Mouse (Mus musculus): ENCODE measurements around the gene Kctd21. TPM values are rescaled to one million over a fixed set of nuclear protein-coding genes. Genes with fewer than 3 reads are reported as not detected.

Gene Kctd21
- polyA plus RNA-seq, 1 experiment = 3.9 TPM

DNA sequence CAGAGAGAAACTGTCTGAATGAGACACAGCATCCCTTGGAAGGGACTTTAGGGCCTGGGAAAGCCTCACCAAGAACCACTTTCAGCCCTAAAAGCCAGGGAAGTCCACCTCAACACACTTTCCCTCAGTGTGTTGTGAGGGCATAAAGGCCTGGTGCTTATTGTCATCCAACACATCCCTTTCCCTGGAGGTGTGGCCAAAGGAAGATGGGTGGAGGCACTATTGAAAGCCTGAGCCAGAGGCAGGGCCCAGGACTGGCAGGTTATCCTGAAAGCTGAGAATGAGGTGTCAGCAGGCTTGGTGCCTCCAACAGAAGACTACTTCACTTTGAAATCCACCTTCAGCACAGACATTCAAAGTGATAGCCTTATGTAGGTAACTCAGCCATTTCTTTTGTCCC, 27.7 kb upstream of the Kctd21 start:
- no peak overlapping the region for H3K27ac ChIP-seq (ENCODE audit: insufficient read depth, low read length)
- no peak for TF ChIP-seq CTCF (IDR thresholded peaks at IDR 0.05; ENCODE audit: borderline replicate concordance, insufficient read depth, low read length)
- no peak for TF ChIP-seq POLR2A (IDR thresholded peaks at IDR 0.05; ENCODE audit: low read depth, low read length)

DNA sequence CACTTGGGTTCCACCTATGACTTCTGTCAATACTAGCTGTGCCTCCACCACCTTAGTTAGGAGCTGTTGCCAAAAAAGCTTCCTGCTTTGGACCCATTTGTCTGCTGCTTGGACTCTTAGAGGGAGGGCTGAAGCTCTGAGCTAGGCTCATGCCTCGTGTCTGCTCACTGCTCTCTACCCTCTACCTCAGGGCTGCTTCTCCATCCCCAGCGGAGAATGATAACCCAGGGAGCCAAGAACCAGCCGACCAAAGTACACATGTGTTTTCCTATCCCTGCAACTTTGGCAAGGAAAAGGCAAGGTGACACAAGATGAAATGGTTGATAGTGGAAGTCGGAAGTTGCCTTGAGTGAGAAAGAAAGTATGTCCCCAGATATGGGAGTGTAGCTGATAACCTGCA, 26.9 kb upstream of the Kctd21 start:
- no peak overlapping the region for H3K4me3 ChIP-seq (ENCODE audit: insufficient read depth, low read length)
- no peak overlapping the region for H3K27ac ChIP-seq (ENCODE audit: insufficient read depth, low read length)
- no peak for TF ChIP-seq POLR2A (IDR thresholded peaks at IDR 0.05; ENCODE audit: low read depth, low read length)
- TF ChIP-seq CTCF (IDR thresholded peaks at IDR 0.05; ENCODE audit: borderline replicate concordance, insufficient read depth, low read length) = no peak
- H3K4me1 ChIP-seq (ENCODE audit: control insufficient read depth, insufficient read depth, low read length) = no peaks in the 10 kb centered on the region

More for the DNA sequence above, 27.7 kb upstream of the Kctd21 start:
- no peak overlapping the region for H3K4me3 ChIP-seq (ENCODE audit: insufficient read depth, low read length)
- H3K4me1 ChIP-seq (ENCODE audit: control insufficient read depth, insufficient read depth, low read length) = no peaks in the 10 kb centered on the region

DNA sequence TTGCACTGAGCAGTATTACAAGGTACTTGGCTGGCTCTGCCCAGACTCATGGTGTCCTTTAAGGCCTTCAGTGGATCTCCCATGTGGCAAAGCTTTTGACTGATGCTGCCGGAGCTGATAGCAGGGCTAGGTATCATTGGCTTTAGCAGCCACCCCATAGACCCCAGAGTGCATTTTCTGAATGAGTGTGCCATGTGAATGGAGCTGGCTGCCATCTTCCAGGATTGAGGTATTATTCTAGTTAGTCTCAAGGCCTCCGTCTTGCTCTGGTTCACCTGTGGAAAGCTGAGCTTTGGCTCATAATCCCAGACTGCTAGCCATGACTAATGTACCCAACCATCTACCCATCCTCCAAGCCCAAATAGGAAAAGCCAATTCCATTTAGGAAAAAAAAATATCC, 25.3 kb upstream of the Kctd21 start:
- H3K4me1 ChIP-seq (ENCODE audit: control insufficient read depth, insufficient read depth, low read length) = no peaks in the 10 kb centered on the region
- no peak overlapping the region for H3K27ac ChIP-seq (ENCODE audit: insufficient read depth, low read length)
- TF ChIP-seq CTCF (IDR thresholded peaks at IDR 0.05; ENCODE audit: borderline replicate concordance, insufficient read depth, low read length) = no peak
- no peak overlapping the region for H3K4me3 ChIP-seq (ENCODE audit: insufficient read depth, low read length)

DNA sequence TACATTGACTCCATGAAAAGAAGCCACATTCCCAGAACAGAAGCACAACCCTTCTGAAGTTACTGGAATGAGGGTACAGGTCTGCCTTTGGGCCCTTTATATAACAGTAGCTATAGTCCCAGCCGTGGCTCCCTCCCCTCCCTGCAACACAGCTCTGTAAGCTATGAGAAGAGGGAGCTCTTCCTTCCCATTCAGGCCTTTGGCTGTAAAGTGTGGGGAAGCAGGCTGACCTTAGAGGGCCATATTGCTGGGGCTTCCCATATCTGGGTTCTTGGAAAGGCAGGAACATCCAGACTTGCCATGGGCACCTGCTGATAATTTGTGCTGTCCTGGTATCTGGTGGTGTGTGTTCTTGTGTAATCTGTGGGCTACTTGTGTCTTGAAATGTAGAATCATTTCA, 24.6 kb upstream of the Kctd21 start:
- Histone ChIP-seq H3K4me3 (ENCODE audit: insufficient read depth, low read length) (no peak overlapping the region), H3K27ac (ENCODE audit: insufficient read depth, low read length) (no peak overlapping the region), H3K4me1 (ENCODE audit: control insufficient read depth, insufficient read depth, low read length) (no peaks in the 10 kb centered on the region)
- TF ChIP-seq CTCF (IDR thresholded peaks at IDR 0.05; ENCODE audit: borderline replicate concordance, insufficient read depth, low read length) = no peak
- no peak for TF ChIP-seq POLR2A (IDR thresholded peaks at IDR 0.05; ENCODE audit: low read depth, low read length)

DNA sequence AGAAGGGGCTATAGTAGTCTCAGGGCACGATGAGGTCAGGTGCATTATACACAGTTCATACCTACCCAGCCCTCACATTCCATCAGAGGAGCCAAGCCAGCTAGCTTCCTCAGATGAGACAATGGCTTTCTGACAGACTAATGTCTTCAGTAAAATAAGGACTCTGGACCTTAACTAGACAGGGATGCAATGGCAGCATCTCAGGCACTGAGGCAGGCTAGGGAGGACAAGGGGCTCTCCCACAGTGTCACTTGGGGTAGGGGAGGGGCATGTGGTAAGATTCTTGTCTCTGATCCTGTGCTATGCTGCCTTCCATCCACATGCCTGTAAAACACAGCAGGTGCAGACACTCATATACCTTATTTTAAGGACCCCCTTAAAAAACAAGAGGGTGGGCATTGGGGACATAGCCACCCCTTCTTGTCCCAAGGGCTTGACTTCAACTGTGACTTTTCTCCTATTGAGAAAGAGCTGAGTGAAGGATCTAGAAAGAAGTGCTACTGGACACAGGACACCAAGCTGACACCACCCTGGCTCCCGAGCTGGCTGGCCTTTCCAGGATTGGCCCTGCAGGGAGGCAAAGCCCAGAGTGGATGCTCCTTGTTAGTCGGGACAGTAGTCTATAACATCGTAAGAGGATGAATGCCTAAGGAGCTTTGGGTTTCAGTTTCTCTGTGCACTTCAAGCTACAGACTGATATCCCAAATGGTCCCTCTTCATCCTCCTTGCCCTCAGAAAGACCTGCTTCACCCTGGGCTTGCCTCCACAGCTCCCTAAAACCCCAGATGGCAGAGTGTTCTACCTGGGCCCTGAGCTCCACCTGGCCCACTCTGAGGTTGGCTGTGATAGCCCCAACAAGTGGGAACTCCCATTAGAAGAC, 22.4 kb upstream of the Kctd21 start:
- no peak overlapping the region for H3K27ac ChIP-seq (ENCODE audit: insufficient read depth, low read length)
- H3K4me3 ChIP-seq (ENCODE audit: insufficient read depth, low read length) = no peak overlapping the region
- H3K4me1 ChIP-seq (ENCODE audit: control insufficient read depth, insufficient read depth, low read length) = no peaks in the 10 kb centered on the region
- TF ChIP-seq CTCF (IDR thresholded peaks at IDR 0.05; ENCODE audit: borderline replicate concordance, insufficient read depth, low read length) (no peak), POLR2A (IDR thresholded peaks at IDR 0.05; ENCODE audit: low read depth, low read length) (no peak)

DNA sequence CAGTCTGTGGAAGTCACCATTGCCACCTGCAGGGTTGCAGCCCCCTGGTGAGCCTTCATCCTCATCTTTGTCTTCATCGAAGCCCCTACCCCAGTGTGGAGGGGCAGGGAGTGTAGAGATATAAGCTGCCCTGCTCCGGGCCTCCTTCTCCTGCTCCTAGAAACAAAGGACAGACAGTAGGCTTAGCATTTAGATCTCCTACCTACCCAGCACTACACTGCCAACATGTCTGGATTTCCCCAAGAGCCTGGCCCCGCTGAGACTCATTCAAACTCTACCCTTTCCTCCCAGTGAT, 21.8 kb upstream of the Kctd21 start:
- TF ChIP-seq POLR2A (IDR thresholded peaks at IDR 0.05; ENCODE audit: low read depth, low read length) (no peak), CTCF (IDR thresholded peaks at IDR 0.05; ENCODE audit: borderline replicate concordance, insufficient read depth, low read length) (no peak)
- Histone ChIP-seq H3K4me1 (ENCODE audit: control insufficient read depth, insufficient read depth, low read length) (no peaks in the 10 kb centered on the region), H3K27ac (ENCODE audit: insufficient read depth, low read length) (no peak overlapping the region), H3K4me3 (ENCODE audit: insufficient read depth, low read length) (no peak overlapping the region)

DNA sequence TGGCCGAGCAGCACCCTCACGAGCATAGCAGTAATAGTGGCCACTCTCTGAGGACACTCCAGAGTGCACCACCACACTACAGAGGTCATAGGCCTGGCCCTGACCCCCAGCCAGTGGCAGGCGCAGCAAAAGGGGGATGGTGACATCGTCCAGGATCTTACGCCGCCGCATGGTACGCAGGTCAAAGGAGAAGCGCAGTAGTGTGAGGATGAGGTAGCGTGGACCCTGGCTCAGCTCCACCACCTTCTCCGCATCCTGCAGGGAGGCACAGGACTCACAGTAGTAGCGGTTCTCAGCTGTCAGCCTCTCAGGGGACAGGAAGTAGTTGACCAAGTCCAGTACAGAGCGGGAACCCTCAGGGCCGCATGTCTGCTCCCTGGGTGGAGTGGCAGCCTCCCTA, 20.5 kb upstream of the Kctd21 start:
- Histone ChIP-seq H3K27ac (ENCODE audit: insufficient read depth, low read length) (no peak overlapping the region), H3K4me1 (ENCODE audit: control insufficient read depth, insufficient read depth, low read length) (no peaks in the 10 kb centered on the region), H3K4me3 (ENCODE audit: insufficient read depth, low read length) (no peak overlapping the region)
- TF ChIP-seq CTCF (IDR thresholded peaks at IDR 0.05; ENCODE audit: borderline replicate concordance, insufficient read depth, low read length) (no peak), POLR2A (IDR thresholded peaks at IDR 0.05; ENCODE audit: low read depth, low read length) (no peak)

DNA sequence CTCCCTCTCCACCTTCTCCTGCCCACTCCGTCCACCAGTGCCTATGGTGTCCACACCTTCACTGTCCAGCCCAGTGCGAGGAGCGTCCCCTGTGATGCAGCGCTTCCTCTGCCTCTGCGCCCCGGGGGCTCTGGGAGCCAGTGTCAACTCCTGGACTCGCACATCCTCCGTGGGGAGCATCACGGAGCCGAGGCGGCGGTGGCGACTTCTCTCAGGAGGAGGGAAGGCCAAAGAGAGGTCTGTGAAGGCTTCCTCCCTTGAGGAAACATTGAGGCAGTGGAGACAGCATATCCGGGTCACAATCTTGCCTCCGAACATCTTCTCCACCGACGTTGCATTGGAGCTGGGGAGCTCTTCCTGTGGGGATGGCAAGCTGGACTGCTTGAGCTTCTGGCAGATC, 19.9 kb upstream of the Kctd21 start:
- Histone ChIP-seq H3K27ac (ENCODE audit: insufficient read depth, low read length) (no peak overlapping the region), H3K4me3 (ENCODE audit: insufficient read depth, low read length) (no peak overlapping the region), H3K4me1 (ENCODE audit: control insufficient read depth, insufficient read depth, low read length) (no peaks in the 10 kb centered on the region)
- no peak for TF ChIP-seq CTCF (IDR thresholded peaks at IDR 0.05; ENCODE audit: borderline replicate concordance, insufficient read depth, low read length)
- no peak for TF ChIP-seq POLR2A (IDR thresholded peaks at IDR 0.05; ENCODE audit: low read depth, low read length)

DNA sequence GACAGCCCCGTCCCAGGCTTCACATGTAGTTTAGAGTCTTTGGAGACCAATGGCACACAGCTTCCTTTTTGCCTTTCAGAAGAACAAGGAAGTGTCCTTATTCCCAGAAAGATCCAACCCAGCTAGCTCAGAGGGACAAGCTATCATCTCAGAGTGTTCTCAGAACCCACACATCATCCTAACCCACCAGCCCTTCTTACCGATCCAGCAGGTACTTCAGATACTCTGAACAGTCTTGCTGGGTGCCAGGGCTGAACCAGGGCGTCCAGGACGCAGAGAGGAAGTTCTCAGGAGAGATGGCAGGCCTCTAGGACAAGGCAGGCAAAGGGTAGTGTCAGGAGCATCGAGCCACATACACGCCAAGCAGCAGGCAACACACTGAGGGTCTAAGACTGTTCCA, 19.3 kb upstream of the Kctd21 start:
- Histone ChIP-seq H3K4me3 (ENCODE audit: insufficient read depth, low read length) (no peak overlapping the region), H3K4me1 (ENCODE audit: control insufficient read depth, insufficient read depth, low read length) (no peaks in the 10 kb centered on the region), H3K27ac (ENCODE audit: insufficient read depth, low read length) (no peak overlapping the region)
- TF ChIP-seq CTCF (IDR thresholded peaks at IDR 0.05; ENCODE audit: borderline replicate concordance, insufficient read depth, low read length) = no peak
- TF ChIP-seq POLR2A (IDR thresholded peaks at IDR 0.05; ENCODE audit: low read depth, low read length) = no peak

DNA sequence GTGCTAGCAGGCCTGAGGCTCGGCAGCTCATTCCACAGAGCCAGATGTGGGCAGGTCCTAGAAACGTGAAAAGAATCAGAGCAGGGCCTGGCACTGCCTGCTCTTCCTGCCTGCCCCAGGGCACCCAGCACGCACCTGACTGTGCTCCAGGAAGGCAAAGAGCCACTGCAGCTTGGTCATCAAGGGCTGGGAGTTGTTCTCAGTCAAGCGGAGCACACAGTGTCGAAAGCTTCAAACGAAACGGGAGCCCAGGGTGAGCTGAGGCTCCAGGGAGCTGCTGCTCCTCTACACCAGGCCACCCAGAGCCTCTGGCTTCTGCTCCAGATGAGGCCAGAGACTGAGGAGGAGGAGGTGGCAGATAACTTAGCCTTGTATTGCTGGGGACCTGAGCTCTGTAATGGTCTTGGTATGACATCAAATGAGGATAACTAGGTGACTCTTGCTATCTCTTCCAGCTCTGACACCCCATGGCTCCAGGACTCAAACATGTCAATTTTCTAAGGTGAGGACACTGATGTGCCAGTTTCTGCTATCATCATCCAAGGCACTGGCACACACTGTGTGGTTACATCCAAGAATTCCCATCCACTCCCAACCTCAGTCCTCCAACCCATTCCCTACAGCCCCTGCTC, 18.6 kb upstream of the Kctd21 start:
- Histone ChIP-seq H3K27ac (ENCODE audit: insufficient read depth, low read length) (no peak overlapping the region), H3K4me1 (ENCODE audit: control insufficient read depth, insufficient read depth, low read length) (no peaks in the 10 kb centered on the region), H3K4me3 (ENCODE audit: insufficient read depth, low read length) (no peak overlapping the region)
- TF ChIP-seq POLR2A (IDR thresholded peaks at IDR 0.05; ENCODE audit: low read depth, low read length) = no peak
- no peak for TF ChIP-seq CTCF (IDR thresholded peaks at IDR 0.05; ENCODE audit: borderline replicate concordance, insufficient read depth, low read length)
